Mouse (Mus musculus) gastrocnemius, postnatal 25 days (tissue): Measurements from ENCODE around the gene Gfod2. TPM values are rescaled to one million over a fixed set of nuclear protein-coding genes. Genes with fewer than 3 reads are reported as not detected.

Experiments
- DNase-seq: peaks from one replicate; pipeline ENCODE4 v3.0.0; 2022
- total RNA-seq, 2 experiments: library from RNA; stranded (reverse); gene quantifications; 1 replicate in 1 of 2; 2 replicates in 1 of 2; pipeline ENCODE4 v1.2.3; 2021

Gfod2 gene
- total RNA-seq, 2 experiments from 2014 or later, result 5.1 to 6.2 TPM

DNA sequence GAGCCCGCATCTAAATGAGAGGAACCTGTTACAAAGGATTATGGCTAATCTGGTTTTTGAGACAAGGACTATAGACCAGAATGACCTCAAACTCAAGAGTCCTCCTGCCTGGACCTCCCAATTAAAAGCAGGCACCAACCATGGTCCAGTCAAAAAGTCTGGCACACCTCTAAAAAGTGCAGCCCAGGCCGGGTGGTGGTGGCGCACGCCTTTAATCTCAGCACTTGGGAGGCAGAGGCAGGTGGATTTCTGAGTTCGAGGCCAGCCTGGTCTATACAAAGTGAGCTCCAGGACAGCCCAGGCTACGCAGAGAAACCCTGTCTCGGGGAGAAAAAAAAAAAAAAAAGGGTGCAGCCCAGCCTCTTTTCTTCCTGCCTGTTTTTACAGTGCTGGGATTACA is 73.1 kb downstream of the Gfod2 start:
- no peak for DNase-seq

GRCm38 (mm10) chr8:105677891-105678290 is 80.6 kb downstream of the Gfod2 start:
- DNase-seq, result no peak

Other genes with a start within 250 kb of the Gfod2 start
- under 1 TPM; 0.51 to 0.61 TPM for gene Hsd11b2, start 239.9 kb downstream of the Gfod2 start, total RNA-seq
- gene Atp6v0d1, start 192.6 kb downstream of the Gfod2 start, total RNA-seq, result 10 to 100 TPM; 41.7 to 45.1 TPM
- 10 to 100 TPM; 15.5 to 19.6 TPM for gene Ripor1, start 153.4 kb downstream of the Gfod2 start, total RNA-seq
- 10 to 100 TPM; 29.2 to 29.6 TPM for gene Ctcf, start 122.1 kb downstream of the Gfod2 start, total RNA-seq
- gene Agrp, start 121.3 kb downstream of the Gfod2 start, total RNA-seq, result 1 to 10 TPM in 1 of 2 experiments, not detected in 1; 1.7 TPM
- under 1 TPM in 1 of 2 experiments, not detected in 1; 0.11 TPM for gene Carmil2, start 72.4 kb downstream of the Gfod2 start, total RNA-seq
- gene Acd, start 57.6 kb downstream of the Gfod2 start, total RNA-seq, result 1 to 10 TPM; 6.5 to 6.8 TPM
- 1 to 10 TPM; 5.4 to 5.7 TPM for gene Pard6a, start 57.5 kb downstream of the Gfod2 start, total RNA-seq
- not detected for gene 4933405L10Rik, start 51.0 kb downstream of the Gfod2 start, total RNA-seq
- gene Enkd1, start 50.5 kb downstream of the Gfod2 start, total RNA-seq, result 1 to 10 TPM in 1 of 2 experiments, under 1 TPM in 1; 0.82 to 1.0 TPM
- 10 to 100 TPM; 14.6 to 20.5 TPM for gene Ranbp10, start 68.7 kb upstream of the Gfod2 start, total RNA-seq
- gene Tsnaxip1, start 69.1 kb upstream of the Gfod2 start, total RNA-seq, result not detected
- 1 to 10 TPM; 1.2 to 1.7 TPM for gene Cenpt, start 94.6 kb upstream of the Gfod2 start, total RNA-seq
- gene Thap11, start 96.5 kb upstream of the Gfod2 start, total RNA-seq, result 10 to 100 TPM; 19.3 to 19.5 TPM
- 10 to 100 TPM; 47.7 to 79.5 TPM for gene Nutf2, start 101.9 kb upstream of the Gfod2 start, total RNA-seq
- gene Edc4, start 122.2 kb upstream of the Gfod2 start, total RNA-seq, result 10 to 100 TPM; 17.5 to 18.4 TPM
- not detected for gene Nrn1l, start 134.9 kb upstream of the Gfod2 start, total RNA-seq
- 10 to 100 TPM in 1 of 2 experiments, 1 to 10 TPM in 1; 10.0 to 10.7 TPM for gene Pskh1, start 141.8 kb upstream of the Gfod2 start, total RNA-seq
- gene Ctrl, start 175.2 kb upstream of the Gfod2 start, total RNA-seq, result not detected
- 10 to 100 TPM; 19.1 to 22.1 TPM for gene Psmb10, start 179.8 kb upstream of the Gfod2 start, total RNA-seq
- gene Lcat, start 184.7 kb upstream of the Gfod2 start, total RNA-seq, result under 1 TPM; 0.46 to 0.80 TPM
- gene Slc12a4, start 207.4 kb upstream of the Gfod2 start, total RNA-seq, result 10 to 100 TPM; 11.5 to 14.4 TPM
- gene Dpep3, start 220.8 kb upstream of the Gfod2 start, total RNA-seq, result not detected
- 10 to 100 TPM in 1 of 2 experiments, 1 to 10 TPM in 1; 8.7 to 10.6 TPM for gene Dus2, start 232.7 kb upstream of the Gfod2 start, total RNA-seq
- not detected for gene Dpep2nb, start 247.3 kb upstream of the Gfod2 start, total RNA-seq